Mouse (Mus musculus) hindbrain, postnatal 0 days (tissue): ENCODE results near the gene Nol11. TPM values are rescaled to one million over a fixed set of nuclear protein-coding genes. Genes with fewer than 3 reads are reported as not detected.
A peak's percentile ranks its signal among the peaks of the same experiment; 100 is the strongest.
"Not testable (repeated sequence)": the region's sequence is repeated elsewhere in the genome, so short reads cannot be mapped to it uniquely, and the experiment has no call there.

Source experiments
- ATAC-seq: fragments of 200-750 bp; cut with Nextera tagmentation; 2 replicates; pipeline ENCODE4 v1.8.0; 2017; ENCODE audit warnings: mild to moderate bottlenecking, moderate TSS enrichment, moderate library complexity
- DNase-seq: peaks from one replicate; pipeline ENCODE4 v3.0.0-alpha.2; 2015; ENCODE audit warnings: low spot score
- H3K27ac ChIP-seq: fragments of 300-500 bp; sonication (generic); 2 replicates; pipeline ENCODE4 v1.5.1; 2014; ENCODE audit warnings: mild to moderate bottlenecking
- H3K27me3 ChIP-seq: fragments of 300-500 bp; sonication (generic); 2 replicates; pipeline ENCODE4 v1.6.1; 2014; ENCODE audit warnings: low read length, mixed read lengths; ENCODE audit not compliant: insufficient read depth
- H3K36me3 ChIP-seq: fragments of 300-500 bp; sonication (generic); 2 replicates; pipeline ENCODE4 v1.6.1; 2014; ENCODE audit warnings: low read length, mixed read lengths; ENCODE audit not compliant: insufficient read depth
- H3K4me1 ChIP-seq: fragments of 300-500 bp; sonication (generic); 2 replicates; pipeline ENCODE4 v1.6.1; 2014; ENCODE audit warnings: antibody characterized with exemption, low read length, mixed read lengths; ENCODE audit not compliant: insufficient read depth
- H3K4me2 ChIP-seq: fragments of 300-500 bp; sonication (generic); 2 replicates; pipeline ENCODE4 v1.6.1; 2014; ENCODE audit warnings: low read depth, mild to moderate bottlenecking, low read length, moderate library complexity, mixed read lengths
- H3K4me3 ChIP-seq: fragments of 300-500 bp; sonication (generic); 2 replicates; pipeline ENCODE4 v1.5.1; 2014; ENCODE audit warnings: low read length
- H3K9ac ChIP-seq: fragments of 300-500 bp; sonication (generic); replicated peaks from 2 replicates; pipeline ENCODE4 v1.6.1; 2014; ENCODE audit warnings: mild to moderate bottlenecking, low read length, moderate library complexity, mixed read lengths
- H3K9me3 ChIP-seq: fragments of 300-500 bp; sonication (generic); 2 replicates; pipeline ENCODE4 v1.6.1; 2016; ENCODE audit warnings: low read length, mixed read lengths
- CTCF ChIP-seq: IDR thresholded peaks from 2 replicates; pipeline ENCODE4 v1.5.1; 2016; ENCODE audit warnings: antibody characterized with exemption, control low read depth, low read depth
- WGBS: fragments of 180-500 bp; shearing (Covaris S2); extraction: QIAGEN DNeasy Blood & Tissue Kit; methylation state at CpG from one replicate; pipeline ENCODE4 v1.1.7; 2014; 5-methylcytosine and 5-hydroxymethylcytosine counted together
- polyA plus RNA-seq: library from polyadenylated mRNA; unstranded; fragments of >200 nt; fragmentation: Nextera tagmentation; extraction: Ambion mirVana; gene quantifications from 2 replicates; pipeline ENCODE4 v1.2.1, GENCODE M21; 2015
- total RNA-seq: library from RNA; depleted of rRNA; stranded (reverse); fragments of >200 nt; gene quantifications from 2 replicates; pipeline ENCODE4 v1.2.3, GENCODE M21; 2014

Nol11 gene
- total and polyA plus RNA-seq, 2 experiments from 2014 or later, result 31.5 to 35.3 TPM

DNA sequence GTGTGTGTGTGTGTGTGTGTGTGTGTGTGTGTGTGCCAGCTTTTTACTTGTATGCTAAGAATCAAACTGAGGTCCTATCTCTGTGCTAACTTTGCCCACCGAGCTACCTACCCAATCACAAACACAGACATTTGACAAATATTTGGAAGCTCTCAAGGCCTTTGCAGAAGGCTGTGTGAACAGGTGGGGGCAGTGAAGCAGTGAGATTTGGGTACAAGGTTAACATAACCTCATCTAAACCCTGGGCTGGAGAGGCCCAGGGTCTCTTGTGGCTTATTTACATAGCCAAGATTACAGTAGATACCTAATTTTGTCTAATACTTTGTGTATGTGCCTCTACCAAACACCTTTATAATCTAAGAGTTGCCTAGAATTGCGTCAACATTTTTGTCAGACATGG lies 46.8 kb downstream of the Nol11 start:
- Histone ChIP-seq H3K4me2 (no peak overlapping the region), H3K4me3 (no peak overlapping the region), H3K27ac (no peak overlapping the region), H3K9ac (no peak overlapping the region), H3K4me1 (no peaks in the 10 kb centered on the region), H3K9me3 (no peaks in the 10 kb centered on the region), H3K36me3 (no peaks in the 10 kb centered on the region), H3K27me3 (no peaks in the 10 kb centered on the region)
- no peak for TF ChIP-seq CTCF
- ATAC-seq (no peak), DNase-seq (no peak)
- 86% methylated on average over 2 of the region's 2 CpGs for WGBS

DNA sequence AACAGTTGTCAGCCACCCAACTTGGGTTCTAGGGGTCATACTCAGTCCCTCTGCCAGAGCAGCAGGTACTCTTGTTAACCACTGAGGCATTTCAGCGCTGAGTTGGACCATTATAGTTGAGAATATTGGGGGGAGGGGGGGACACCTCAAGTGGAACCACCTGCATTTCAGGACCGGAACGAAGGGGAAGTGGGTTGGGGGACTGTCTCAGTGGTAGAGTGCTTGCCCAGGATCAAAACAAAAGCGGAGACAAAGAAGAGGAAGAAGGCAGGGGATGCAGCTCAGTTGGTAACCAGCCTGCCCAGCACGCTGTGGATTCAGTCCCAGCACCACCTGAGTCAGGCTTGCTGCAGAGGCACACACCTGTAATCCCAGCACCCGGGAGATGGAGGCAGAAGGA lies 48.4 kb downstream of the Nol11 start:
- ATAC-seq, result no peak
- WGBS, result 22% methylated on average over 6 of the region's 6 CpGs

DNA sequence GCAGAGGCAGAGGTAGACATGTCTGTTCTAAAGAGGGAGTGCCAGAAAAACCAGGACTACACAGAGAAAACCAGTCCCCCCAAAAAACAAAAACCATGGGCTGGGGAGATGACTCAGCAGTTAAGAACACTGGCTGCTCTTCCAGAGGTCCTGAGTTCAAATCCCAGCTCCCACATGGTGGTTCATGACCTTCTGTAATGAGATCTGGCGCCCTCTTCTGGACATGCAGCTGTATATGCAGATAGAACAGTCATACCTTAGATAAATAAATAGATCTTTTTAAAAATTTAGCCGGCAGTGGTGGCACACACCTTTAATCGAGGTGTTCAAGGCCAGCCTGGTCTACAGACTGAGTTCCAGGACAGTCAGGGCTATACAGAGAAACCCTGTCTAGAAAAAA lies 50.5 kb downstream of the Nol11 start:
- WGBS, result 78% methylated on average over 3 of the region's 3 CpGs
- Histone ChIP-seq H3K4me3 (no peak overlapping the region), H3K9me3 (no peaks in the 10 kb centered on the region), H3K4me2 (no peak overlapping the region), H3K4me1 (no peaks in the 10 kb centered on the region), H3K27me3 (no peaks in the 10 kb centered on the region), H3K36me3 (no peaks in the 10 kb centered on the region), H3K9ac (no peak overlapping the region), H3K27ac (no peak overlapping the region)
- no peak for DNase-seq
- no peak for ATAC-seq
- peak; percentile 43 for TF ChIP-seq CTCF

More for the DNA sequence above, 48.4 kb downstream of the Nol11 start:
- Histone ChIP-seq H3K27ac (no peak overlapping the region), H3K9ac (no peak overlapping the region), H3K27me3 (no peaks in the 10 kb centered on the region), H3K36me3 (no peaks in the 10 kb centered on the region), H3K4me1 (no peaks in the 10 kb centered on the region), H3K4me3 (no peak overlapping the region), H3K4me2 (no peak overlapping the region), H3K9me3 (no peaks in the 10 kb centered on the region)
- no peak for TF ChIP-seq CTCF
- DNase-seq, result no peak

DNA sequence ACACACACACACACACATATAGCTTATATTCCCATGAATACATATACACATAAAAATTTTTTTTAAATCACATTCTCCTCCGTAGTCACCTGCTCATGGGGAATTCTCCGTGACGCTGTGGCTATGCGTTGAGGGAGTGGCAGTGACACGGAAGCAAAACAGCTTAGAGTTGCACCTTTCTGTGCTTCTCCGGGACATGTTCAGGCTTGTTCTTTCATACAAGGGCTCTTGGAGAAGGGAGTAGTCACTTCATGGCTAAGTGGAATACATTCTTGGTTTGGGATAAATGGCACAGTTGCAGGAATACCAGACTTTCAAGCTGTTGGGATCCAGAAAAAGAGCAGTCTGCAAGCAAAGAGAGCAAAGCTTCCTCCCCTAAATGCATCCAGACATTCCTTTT lies 51.6 kb downstream of the Nol11 start:
- H3K4me1 ChIP-seq, result no peaks in the 10 kb centered on the region
- H3K27ac ChIP-seq, result no peak overlapping the region
- no peak for DNase-seq
- H3K4me3 ChIP-seq, result no peak overlapping the region
- no peak overlapping the region for H3K9ac ChIP-seq
- no peak for ATAC-seq
- WGBS, result 97% methylated on average over 6 of the region's 6 CpGs
- H3K27me3 ChIP-seq, result no peaks in the 10 kb centered on the region
- H3K36me3 ChIP-seq, result no peaks in the 10 kb centered on the region
- no peaks in the 10 kb centered on the region for H3K9me3 ChIP-seq
- no peak for TF ChIP-seq CTCF
- no peak overlapping the region for H3K4me2 ChIP-seq

DNA sequence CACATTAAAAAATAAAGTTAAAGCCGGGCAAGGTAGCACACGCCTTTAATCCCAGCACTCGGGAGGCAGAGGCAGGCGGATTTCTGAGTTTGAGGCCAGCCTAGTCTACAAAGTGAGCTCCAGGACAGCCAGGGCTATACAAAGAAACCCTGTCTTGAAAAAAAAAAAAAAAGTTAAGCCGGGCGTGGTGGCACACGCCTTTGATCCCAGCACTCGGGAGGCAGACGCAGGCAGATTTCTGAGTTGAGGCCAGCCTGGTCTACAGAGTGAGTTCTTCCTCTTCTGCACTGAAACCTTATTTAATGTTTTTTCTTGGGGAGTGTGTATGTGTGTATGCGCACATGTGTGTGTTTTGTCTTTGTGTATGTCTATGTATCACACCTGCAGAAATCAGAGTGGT lies 52.7 kb downstream of the Nol11 start:
- H3K36me3 ChIP-seq, H3K4me2 ChIP-seq, ATAC-seq, H3K4me3 ChIP-seq, H3K4me1 ChIP-seq, H3K27ac ChIP-seq, H3K9ac ChIP-seq, H3K27me3 ChIP-seq, H3K9me3 ChIP-seq, DNase-seq: not testable (repeated sequence)
- 95% methylated on average over 10 of the region's 10 CpGs for WGBS

DNA sequence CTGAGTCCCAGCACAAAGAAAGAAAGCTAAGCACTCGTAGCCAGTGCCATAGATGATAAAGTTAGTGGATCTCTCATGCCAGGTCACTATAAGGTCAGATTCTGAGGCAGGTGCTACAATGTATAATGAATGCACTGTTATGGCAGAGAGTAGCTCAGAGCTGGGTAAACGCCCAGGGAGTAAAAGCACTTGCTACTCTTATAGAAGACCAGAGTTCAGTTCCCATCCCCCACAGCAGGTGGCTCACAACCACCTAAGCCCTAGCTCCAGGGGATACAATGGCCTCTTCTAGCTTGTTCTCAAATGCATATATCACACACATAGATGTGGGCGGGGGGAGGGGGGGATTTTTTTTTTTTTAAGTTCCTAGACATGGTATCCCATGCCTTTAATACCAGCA lies 53.4 kb downstream of the Nol11 start:
- H3K4me3 ChIP-seq, result no peak overlapping the region

DNA sequence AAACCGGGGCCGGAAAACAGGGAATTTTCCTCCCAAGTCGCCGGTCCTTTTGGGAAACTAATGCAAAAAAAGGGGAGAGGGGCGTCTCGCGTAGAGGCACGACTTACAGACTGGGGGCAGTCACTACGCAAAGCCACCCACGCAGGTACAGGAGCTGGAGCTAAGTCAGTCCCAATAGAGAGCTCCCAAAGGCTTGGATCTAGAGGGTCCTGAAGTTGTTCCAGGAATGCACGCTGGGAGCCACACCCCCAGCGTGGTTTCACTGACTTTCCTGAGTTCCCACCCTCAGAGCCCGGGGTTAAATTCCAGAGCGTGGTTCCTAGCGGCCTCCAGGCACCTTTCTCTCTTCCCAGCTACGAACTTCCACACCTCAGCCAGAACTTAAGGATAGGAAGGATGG lies 56.8 kb downstream of the Nol11 start:
- WGBS, result under 1% methylated on average over 16 of the region's 16 CpGs
- H3K27ac ChIP-seq, result peak overlapping the region; percentile 96; the same call in 1 of the 2 replicates
- peak overlapping the region; percentile 97 for H3K9ac ChIP-seq
- H3K4me3 ChIP-seq, result peak overlapping the region; percentile 97
- TF ChIP-seq CTCF, result peak; percentile 21; the same call in 1 of the 2 replicates
- peak overlapping the region; percentile 95 for H3K4me2 ChIP-seq
- H3K27me3 ChIP-seq, result no peaks in the 10 kb centered on the region
- no peaks in the 10 kb centered on the region for H3K36me3 ChIP-seq
- DNase-seq (no peak), ATAC-seq (peak; percentile 52)
- H3K4me1 ChIP-seq, result no peaks in the 10 kb centered on the region
- H3K9me3 ChIP-seq, result no peaks in the 10 kb centered on the region

More for the DNA sequence above, 53.4 kb downstream of the Nol11 start:
- DNase-seq (no peak), ATAC-seq (no peak)
- H3K27ac ChIP-seq, result no peak overlapping the region
- no peak overlapping the region for H3K4me2 ChIP-seq
- H3K9me3 ChIP-seq, result no peaks in the 10 kb centered on the region
- WGBS, result 60% methylated on average over 3 of the region's 3 CpGs
- H3K4me1 ChIP-seq, result no peaks in the 10 kb centered on the region
- TF ChIP-seq CTCF, result no peak
- H3K27me3 ChIP-seq, result no peaks in the 10 kb centered on the region
- H3K9ac ChIP-seq, result no peak overlapping the region
- H3K36me3 ChIP-seq, result no peaks in the 10 kb centered on the region
